Mouse (Mus musculus) liver, embryonic 13.5 days (tissue): Measurements from ENCODE around the gene Gpx8. TPM values are rescaled to one million over a fixed set of nuclear protein-coding genes. Genes with fewer than 3 reads are reported as not detected.

Experiments used
- ATAC-seq: fragments of 200-750 bp; cut with Nextera tagmentation; 2 replicates; pipeline ENCODE4 v1.8.0; 2017; ENCODE audit warnings: low read depth, mild to moderate bottlenecking, moderate number of reproducible peaks, moderate library complexity
- DNase-seq: peaks from one replicate; pipeline ENCODE4 v3.0.0; 2022
- H3K27ac ChIP-seq: fragments of 300-500 bp; sonication (generic); 2 replicates; pipeline ENCODE4 v1.5.1; 2015; ENCODE audit warnings: moderate library complexity, mild to moderate bottlenecking, inconsistent platforms
- H3K27me3 ChIP-seq: fragments of 300-500 bp; sonication (generic); 2 replicates; pipeline ENCODE4 v1.6.1; 2015; ENCODE audit warnings: mild to moderate bottlenecking, inconsistent platforms
- H3K36me3 ChIP-seq: fragments of 300-500 bp; sonication (generic); 2 replicates; pipeline ENCODE4 v1.6.1; 2015; ENCODE audit warnings: mild to moderate bottlenecking, inconsistent platforms
- H3K4me1 ChIP-seq: fragments of 300-500 bp; sonication (generic); replicated peaks from 2 replicates; pipeline ENCODE4 v1.6.1; 2015; ENCODE audit warnings: inconsistent platforms
- H3K4me2 ChIP-seq: fragments of 300-500 bp; sonication (generic); 2 replicates; pipeline ENCODE4 v1.6.1; 2015; ENCODE audit warnings: inconsistent platforms, mild to moderate bottlenecking, moderate library complexity
- H3K4me3 ChIP-seq: fragments of 300-500 bp; sonication (generic); replicated peaks from 2 replicates; pipeline ENCODE4 v1.5.1; 2015; ENCODE audit warnings: mild to moderate bottlenecking, inconsistent platforms
- H3K9ac ChIP-seq: fragments of 300-500 bp; sonication (generic); 2 replicates; pipeline ENCODE4 v1.6.1; 2015; ENCODE audit warnings: mild to moderate bottlenecking, inconsistent platforms
- H3K9me3 ChIP-seq: fragments of 300-500 bp; sonication (generic); replicated peaks from 2 replicates; pipeline ENCODE4 v1.6.1; 2016; ENCODE audit warnings: inconsistent platforms
- WGBS: fragments of 180-500 bp; shearing (Covaris S2); methylation state at CpG from one replicate; pipeline ENCODE4 v1.1.7; 2015; ENCODE audit not compliant: insufficient replicate concordance; 5-methylcytosine and 5-hydroxymethylcytosine counted together
- polyA plus RNA-seq: library from polyadenylated mRNA; unstranded; fragments of >200 nt; fragmentation: Nextera tagmentation; extraction: Ambion mirVana; gene quantifications from 2 replicates; pipeline ENCODE4 v1.2.1, GENCODE M21; 2015

Gpx8 gene
- polyA plus RNA-seq, 1 experiment from 2014 or later: 10.0 TPM

GRCm38 (mm10) chr13:113047647-113048046 lies 1.4 kb upstream of the Gpx8 start:
- 67% methylated on average over 3 of the region's 3 CpGs for WGBS
- no peaks in the 10 kb centered on the region for H3K4me1 ChIP-seq
- H3K9ac ChIP-seq: no peak overlapping the region
- H3K9me3 ChIP-seq: no peaks in the 10 kb centered on the region
- ATAC-seq: no peak
- H3K4me2 ChIP-seq: no peak overlapping the region
- no peak overlapping the region for H3K4me3 ChIP-seq
- H3K27ac ChIP-seq: no peak overlapping the region
- H3K36me3 ChIP-seq: no peaks in the 10 kb centered on the region
- peaks cover 14% of the 10 kb centered on the region for H3K27me3 ChIP-seq
- DNase-seq: no peak

GRCm38 (mm10) chr13:113047018-113047417 lies 808 bp upstream of the Gpx8 start:
- Histone ChIP-seq H3K4me1 (no peaks in the 10 kb centered on the region), H3K27ac (no peak overlapping the region), H3K4me2 (no peak overlapping the region), H3K9me3 (no peaks in the 10 kb centered on the region), H3K36me3 (no peaks in the 10 kb centered on the region), H3K27me3 (peaks cover 14% of the 10 kb centered on the region), H3K4me3 (no peak overlapping the region), H3K9ac (no peak overlapping the region)
- DNase-seq: no peak
- ATAC-seq: no peak

DNA sequence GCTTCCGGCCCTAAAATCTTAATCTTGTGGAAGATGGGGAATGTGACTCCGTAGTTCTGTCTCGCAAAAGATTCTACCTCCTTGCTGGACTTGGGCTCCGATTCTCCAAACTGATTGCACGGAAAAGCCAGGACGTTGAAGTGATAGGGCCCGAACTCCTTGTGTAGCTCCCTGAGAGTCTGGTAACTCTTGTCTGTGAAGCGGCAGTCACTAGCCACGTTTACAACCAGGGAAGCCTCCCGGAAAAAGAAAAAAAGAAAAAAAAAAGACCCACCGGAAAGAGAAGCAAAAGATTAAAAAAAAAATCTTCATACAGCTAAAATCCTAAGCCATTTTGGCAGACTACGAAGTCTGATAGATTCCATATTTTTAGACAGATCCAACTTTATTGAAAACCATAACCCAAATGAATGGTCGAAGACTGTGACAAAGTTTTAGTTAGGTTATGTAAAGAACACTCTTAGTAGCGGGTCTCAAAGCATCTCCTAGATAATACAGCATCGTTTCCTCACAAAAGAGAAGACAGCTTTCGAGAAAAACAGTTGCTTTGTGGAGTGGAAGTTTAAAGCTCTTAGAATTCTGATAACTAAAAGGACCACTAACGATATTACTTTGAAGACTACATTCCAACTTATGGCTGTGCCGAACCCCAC lies 626 bp downstream of the Gpx8 start:
- 0 out of 2 replicates have a peak overlapping the region, but pooled peaks have one; percentile 23 for H3K9ac ChIP-seq
- no peaks in the 10 kb centered on the region for H3K36me3 ChIP-seq
- H3K9me3 ChIP-seq: no peaks in the 10 kb centered on the region
- H3K4me2 ChIP-seq: peak overlapping the region; percentile 46; the same call in 1 of the 2 replicates
- H3K4me1 ChIP-seq: no peaks in the 10 kb centered on the region
- no peak overlapping the region for H3K27ac ChIP-seq
- DNase-seq (no peak), ATAC-seq (no peak)
- H3K27me3 ChIP-seq: peaks cover 14% of the 10 kb centered on the region
- WGBS: 33% methylated on average over 18 of the region's 18 CpGs
- peak overlapping the region; percentile 16 for H3K4me3 ChIP-seq

DNA sequence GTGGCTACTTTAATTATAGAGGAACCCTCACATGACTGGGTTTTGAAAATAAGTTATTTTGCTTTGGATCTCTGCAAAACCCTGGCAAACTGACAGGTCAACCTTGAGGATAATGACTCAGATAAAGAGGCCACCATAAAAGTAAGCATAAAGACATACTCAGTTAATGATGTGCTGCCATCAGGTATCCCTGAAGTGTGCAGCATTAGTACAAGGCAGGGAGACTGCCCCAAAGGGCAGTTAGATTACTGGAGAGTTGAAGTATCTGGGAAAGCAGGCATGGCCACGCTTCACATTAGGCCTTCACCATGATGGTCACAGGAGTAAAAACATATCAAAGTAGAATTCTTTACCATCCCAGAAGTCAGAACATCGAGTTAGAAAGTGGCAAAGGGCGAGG lies 1.3 kb downstream of the Gpx8 start:
- Histone ChIP-seq H3K9ac (no peak overlapping the region), H3K4me1 (no peaks in the 10 kb centered on the region), H3K27ac (no peak overlapping the region), H3K4me2 (peak overlapping the region; percentile 8; the same call in 1 of the 2 replicates), H3K36me3 (no peaks in the 10 kb centered on the region), H3K9me3 (no peaks in the 10 kb centered on the region), H3K4me3 (no peak overlapping the region; the same call in 1 of the 2 replicates), H3K27me3 (peaks cover 14% of the 10 kb centered on the region)
- DNase-seq: no peak
- ATAC-seq: no peak
- WGBS: 64% methylated on average over 3 of the region's 3 CpGs

DNA sequence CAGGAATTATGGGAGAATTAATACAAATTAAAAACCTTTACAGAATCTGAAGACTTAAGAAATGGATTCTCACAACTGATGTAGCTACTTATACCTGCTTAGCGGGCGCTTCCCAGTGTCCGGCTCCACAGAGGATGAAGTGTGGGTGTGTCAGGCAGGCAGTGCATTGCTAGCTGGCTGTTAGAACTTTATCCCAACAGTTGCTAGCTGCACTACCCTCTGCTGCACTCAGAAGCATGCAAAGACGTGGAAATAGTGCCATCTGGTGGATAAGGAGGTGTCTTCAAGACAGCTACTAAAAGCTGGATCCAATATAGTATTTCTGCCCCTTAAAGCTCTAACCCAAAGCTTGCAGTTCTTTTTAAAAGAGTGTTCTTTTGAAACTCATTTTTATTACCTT lies 10.4 kb downstream of the Gpx8 start:
- Histone ChIP-seq H3K4me1 (peaks cover 19% of the 10 kb centered on the region), H3K4me2 (peak overlapping the region; percentile 86), H3K27me3 (peaks cover 64% of the 10 kb centered on the region), H3K4me3 (peak overlapping the region; percentile 62), H3K9me3 (no peaks in the 10 kb centered on the region), H3K9ac (no peak overlapping the region), H3K27ac (no peak overlapping the region), H3K36me3 (no peaks in the 10 kb centered on the region)
- ATAC-seq (peak; percentile 76), DNase-seq (peak; percentile 55)
- WGBS: 0% methylated on average over 4 of the region's 4 CpGs

DNA sequence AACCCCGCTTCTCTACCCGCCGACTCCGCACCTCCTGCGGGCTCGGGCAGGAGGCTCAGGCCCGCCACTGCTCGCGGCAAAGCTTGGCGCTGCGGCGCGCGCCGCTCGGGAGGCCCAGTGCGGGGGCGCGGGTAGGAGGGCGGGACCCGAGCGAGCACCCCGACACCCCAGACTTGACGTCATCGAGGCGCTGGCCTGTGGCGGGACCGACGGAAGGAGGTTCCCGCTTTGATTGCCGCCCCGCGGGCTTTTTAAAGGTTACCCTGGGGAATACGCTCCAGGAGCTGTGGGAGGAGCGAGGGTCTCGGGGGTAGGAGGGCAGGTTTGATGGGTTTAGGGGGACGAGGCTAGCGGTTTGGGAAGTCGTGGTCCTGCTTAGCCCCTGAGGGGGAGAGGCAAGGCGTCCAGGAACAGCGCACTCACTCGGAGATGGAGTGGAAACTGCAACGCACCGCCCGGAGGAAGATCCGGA lies 11.2 kb downstream of the Gpx8 start, which contains the start of gene Cdc20b:
Cdc20b (plus strand) TSS at position 162 of the 472 bp plus-strand sequence.
- Histone ChIP-seq H3K27me3 (peaks cover 73% of the 10 kb centered on the region), H3K36me3 (no peaks in the 10 kb centered on the region), H3K4me2 (peak within 1 kb of the TSS; percentile 86), H3K4me1 (peaks cover 19% of the 10 kb centered on the region), H3K9me3 (no peaks in the 10 kb centered on the region), H3K9ac (peak within 1 kb of the TSS; percentile 57), H3K4me3 (peak within 1 kb of the TSS; percentile 62), H3K27ac (no peak within 1 kb of the TSS)
- WGBS: under 1% methylated on average over 46 of the region's 46 CpGs
- ATAC-seq (peak; percentile 79), DNase-seq (peak; percentile 33)

GRCm38 (mm10) chr13:113034271-113034886 lies 11.8 kb downstream of the Gpx8 start:
- 5% methylated on average over 11 of the region's 11 CpGs for WGBS
- Histone ChIP-seq H3K4me2 (peak overlapping the region; percentile 86), H3K9ac (no peak overlapping the region; the same call in 1 of the 2 replicates), H3K9me3 (no peaks in the 10 kb centered on the region), H3K36me3 (no peaks in the 10 kb centered on the region), H3K27me3 (peaks cover 78% of the 10 kb centered on the region), H3K4me1 (peaks cover 19% of the 10 kb centered on the region), H3K27ac (no peak overlapping the region), H3K4me3 (peak overlapping the region; percentile 62)
- DNase-seq (no peak), ATAC-seq (peak; percentile 24; the same call in 1 of the 2 replicates)

DNA sequence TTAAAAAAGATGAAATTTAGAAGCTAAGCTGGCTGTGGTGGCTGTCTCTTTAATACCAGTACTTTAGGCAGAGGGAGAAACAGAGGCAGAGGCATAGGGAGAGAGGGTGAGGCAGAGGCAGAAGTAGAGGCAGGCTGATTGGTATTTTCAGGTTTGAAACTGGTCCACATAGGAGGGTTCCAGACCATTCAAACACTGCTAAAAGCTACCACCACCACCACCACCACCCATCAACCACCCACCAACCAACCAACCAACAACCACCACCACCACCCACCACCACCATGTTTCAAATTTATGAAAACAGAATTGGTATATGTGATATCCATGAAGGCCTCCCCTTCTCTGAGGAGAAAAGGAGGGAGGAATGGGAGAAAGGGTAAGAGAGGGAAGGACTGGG lies 13.4 kb downstream of the Gpx8 start:
- DNase-seq (no peak), ATAC-seq (no peak)
- Histone ChIP-seq H3K9me3 (no peaks in the 10 kb centered on the region), H3K9ac (no peak overlapping the region), H3K4me3 (no peak overlapping the region), H3K4me1 (peaks cover 19% of the 10 kb centered on the region), H3K27ac (no peak overlapping the region), H3K4me2 (no peak overlapping the region), H3K36me3 (no peaks in the 10 kb centered on the region), H3K27me3 (peaks cover 88% of the 10 kb centered on the region)

DNA sequence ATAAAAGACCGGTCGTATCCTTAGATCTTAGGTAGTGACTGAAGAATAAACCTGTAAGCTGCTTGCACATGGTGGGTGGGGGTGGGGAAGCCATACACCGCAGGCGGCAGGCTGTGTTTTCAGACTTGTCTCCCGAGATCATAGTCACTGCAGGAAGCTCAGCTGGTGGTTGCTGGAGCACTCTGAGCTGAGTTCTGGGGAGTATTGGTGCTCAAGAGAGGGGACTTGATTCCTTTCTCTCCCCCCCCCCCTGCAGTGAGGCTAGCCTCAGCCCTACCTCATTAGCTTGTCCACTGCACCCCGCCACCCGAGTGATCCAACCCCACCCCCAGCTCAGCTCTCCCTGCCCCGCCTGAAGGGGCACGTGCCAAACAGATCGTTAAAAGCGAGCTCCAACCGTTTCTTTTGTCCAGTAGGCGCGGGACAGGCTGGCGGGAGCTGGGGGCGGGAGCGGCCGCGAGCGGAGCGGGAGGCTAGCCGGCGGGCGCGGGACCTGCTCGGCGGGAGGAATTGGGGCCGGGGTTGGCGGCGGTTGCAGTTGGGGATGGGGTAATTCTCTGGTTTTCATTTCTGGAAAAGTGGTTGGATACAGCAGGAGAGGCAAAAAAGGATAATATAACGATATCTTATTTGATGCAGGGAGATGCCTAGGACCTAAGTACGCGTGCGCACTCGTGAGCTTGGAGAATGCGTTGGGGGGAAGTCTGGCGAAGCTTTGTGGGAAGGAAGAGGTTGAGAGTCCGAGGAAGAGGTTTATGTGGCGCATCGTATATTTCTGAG lies 14.2 kb downstream of the Gpx8 start:
- Histone ChIP-seq H3K27ac (no peak overlapping the region), H3K4me1 (peaks cover 19% of the 10 kb centered on the region), H3K9me3 (no peaks in the 10 kb centered on the region), H3K9ac (no peak overlapping the region), H3K36me3 (no peaks in the 10 kb centered on the region), H3K27me3 (peaks cover 84% of the 10 kb centered on the region), H3K4me3 (peak overlapping the region; percentile 48), H3K4me2 (peak overlapping the region; percentile 66)
- WGBS: 1% methylated on average over 40 of the region's 40 CpGs
- ATAC-seq (no peak), DNase-seq (no peak)

DNA sequence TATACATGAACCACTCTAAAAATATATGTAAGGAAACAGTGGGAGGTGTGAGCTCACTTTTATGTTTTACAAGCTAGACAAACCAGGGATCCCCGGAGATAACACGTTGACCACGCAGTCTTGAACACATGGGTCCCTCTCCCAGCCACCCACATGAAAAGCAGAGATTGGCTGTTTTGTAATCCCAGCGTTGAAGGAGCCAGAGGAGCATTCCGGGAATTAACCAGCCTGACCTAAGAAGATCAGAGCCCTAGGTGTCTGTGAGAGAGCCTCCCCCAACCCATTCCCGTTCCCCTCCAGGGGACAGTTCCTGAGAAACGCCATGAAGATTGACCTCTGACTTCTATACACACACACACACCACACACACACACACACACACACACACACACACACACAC lies 14.9 kb downstream of the Gpx8 start:
- no peak overlapping the region for H3K4me3 ChIP-seq
- H3K9me3 ChIP-seq: no peaks in the 10 kb centered on the region
- no peaks in the 10 kb centered on the region for H3K36me3 ChIP-seq
- 2% methylated on average over 7 of the region's 7 CpGs for WGBS
- H3K27ac ChIP-seq: no peak overlapping the region
- DNase-seq (no peak), ATAC-seq (no peak)
- H3K4me2 ChIP-seq: peak overlapping the region; percentile 66
- H3K27me3 ChIP-seq: peaks cover 84% of the 10 kb centered on the region
- H3K4me1 ChIP-seq: peaks cover 19% of the 10 kb centered on the region
- H3K9ac ChIP-seq: no peak overlapping the region
